Mouse (Mus musculus) spleen, postnatal 36 days (tissue): ENCODE results near the gene Ndel1.

Experiments
- DNase-seq, 2 experiments: peaks; one replicate each; pipeline ENCODE4 v3.0.0; 2022; ENCODE audit warnings: low spot score in 2 of 2, mixed read lengths in 1 of 2

Gene Ndel1

GRCm38 (mm10) chr11:68893911-68894464, 22.3 kb upstream of the Ndel1 start:
- DNase-seq: no peak

GRCm38 (mm10) chr11:68892233-68892832, 20.7 kb upstream of the Ndel1 start:
- no peak for DNase-seq

GRCm38 (mm10) chr11:68891823-68892222, 20.2 kb upstream of the Ndel1 start:
- no peak for DNase-seq

- DNase-seq: no peak
Measured at GRCm38 (mm10) chr11:68890625-68891024, 19.0 kb upstream of the Ndel1 start.

- no peak for DNase-seq
Measured at GRCm38 (mm10) chr11:68888653-68889052, 17.0 kb upstream of the Ndel1 start.

GRCm38 (mm10) chr11:68888253-68888652, 16.6 kb upstream of the Ndel1 start, which contains the start of gene Rnf222:
TSS of gene Rnf222 (plus strand) at chr11:68888553.
- no peak for DNase-seq

- no peak for DNase-seq
Measured at GRCm38 (mm10) chr11:68886091-68886490, 14.4 kb upstream of the Ndel1 start.

GRCm38 (mm10) chr11:68884368-68884767, 12.7 kb upstream of the Ndel1 start:
- peak in 1 of 2 experiments; percentile 31 for DNase-seq

GRCm38 (mm10) chr11:68883843-68884242, 12.2 kb upstream of the Ndel1 start:
- DNase-seq: no peak

- no peak for DNase-seq
Measured at GRCm38 (mm10) chr11:68882107-68882506, 10.4 kb upstream of the Ndel1 start.

GRCm38 (mm10) chr11:68878811-68879210, 7.2 kb upstream of the Ndel1 start:
- no peak for DNase-seq

- peak; percentile 37 to 49 for DNase-seq
Measured at GRCm38 (mm10) chr11:68874841-68875240, 3.2 kb upstream of the Ndel1 start.

GRCm38 (mm10) chr11:68871277-68871676, 381 bp downstream of the Ndel1 start:
- DNase-seq: no peak

- DNase-seq: peak; percentile 20 to 50
Measured at GRCm38 (mm10) chr11:68864544-68865189, 7.0 kb downstream of the Ndel1 start.

GRCm38 (mm10) chr11:68863631-68864091, 8.0 kb downstream of the Ndel1 start:
- DNase-seq: peak in 1 of 2 experiments; percentile 21

- no peak for DNase-seq
Measured at GRCm38 (mm10) chr11:68862260-68862659, 9.4 kb downstream of the Ndel1 start.

- DNase-seq: no peak
Measured at GRCm38 (mm10) chr11:68859943-68860593, 11.6 kb downstream of the Ndel1 start.

- no peak for DNase-seq
Measured at GRCm38 (mm10) chr11:68857329-68857728, 14.3 kb downstream of the Ndel1 start.

GRCm38 (mm10) chr11:68854621-68855020, 17.0 kb downstream of the Ndel1 start:
- no peak for DNase-seq

GRCm38 (mm10) chr11:68853611-68854401, 17.9 kb downstream of the Ndel1 start:
- peak; percentile 14 to 37 for DNase-seq

GRCm38 (mm10) chr11:68852932-68853409, 18.7 kb downstream of the Ndel1 start:
- DNase-seq: peak; percentile 100
